Mouse (Mus musculus): ENCODE measurements around the gene Gm21981. TPM values are rescaled to one million over a fixed set of nuclear protein-coding genes. Genes with fewer than 3 reads are reported as not detected.

The Gm21981 gene
- polyA plus RNA-seq (2014; fragmentation: Nextera tagmentation; extraction: Ambion mirVana), result 2.0 and 7.7 TPM in 2 replicates

DNA sequence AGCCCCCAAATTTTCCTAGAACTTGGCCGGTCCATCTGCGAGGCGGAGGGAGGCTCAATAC lies at the start of gene Gm21981:
TSS of gene Gm21981 (minus strand) at position 14 of the 61 bp plus-strand sequence.
- Histone ChIP-seq H3K4me1 (ENCODE audit: control insufficient read depth, insufficient read depth, low read length) (peaks cover 8% of the 10 kb centered on the region), H3K27ac (ENCODE audit: low read depth, low read length) (peak within 1 kb of the TSS; percentile 69), H3K4me3 (ENCODE audit: low read depth, low read length) (peak within 1 kb of the TSS; percentile 61), H3K36me3 (ENCODE audit: control insufficient read depth, insufficient read depth, low read length) (no peaks in the 10 kb centered on the region), H3K9me3 (ENCODE audit: control insufficient read depth, low read length) (no peaks in the 10 kb centered on the region), H3K4me2 (ENCODE audit: low read depth, low read length) (peak within 1 kb of the TSS; percentile 78), H3K9ac (replicated peaks; ENCODE audit: low read depth, low read length) (peak within 1 kb of the TSS; percentile 83), H3K27me3 (ENCODE audit: control insufficient read depth, insufficient read depth, low read length) (no peaks in the 10 kb centered on the region)
- ATAC-seq (ENCODE audit: low read depth), result no peak
- 0% methylated on average over 3 of the region's 3 CpGs for WGBS

DNA sequence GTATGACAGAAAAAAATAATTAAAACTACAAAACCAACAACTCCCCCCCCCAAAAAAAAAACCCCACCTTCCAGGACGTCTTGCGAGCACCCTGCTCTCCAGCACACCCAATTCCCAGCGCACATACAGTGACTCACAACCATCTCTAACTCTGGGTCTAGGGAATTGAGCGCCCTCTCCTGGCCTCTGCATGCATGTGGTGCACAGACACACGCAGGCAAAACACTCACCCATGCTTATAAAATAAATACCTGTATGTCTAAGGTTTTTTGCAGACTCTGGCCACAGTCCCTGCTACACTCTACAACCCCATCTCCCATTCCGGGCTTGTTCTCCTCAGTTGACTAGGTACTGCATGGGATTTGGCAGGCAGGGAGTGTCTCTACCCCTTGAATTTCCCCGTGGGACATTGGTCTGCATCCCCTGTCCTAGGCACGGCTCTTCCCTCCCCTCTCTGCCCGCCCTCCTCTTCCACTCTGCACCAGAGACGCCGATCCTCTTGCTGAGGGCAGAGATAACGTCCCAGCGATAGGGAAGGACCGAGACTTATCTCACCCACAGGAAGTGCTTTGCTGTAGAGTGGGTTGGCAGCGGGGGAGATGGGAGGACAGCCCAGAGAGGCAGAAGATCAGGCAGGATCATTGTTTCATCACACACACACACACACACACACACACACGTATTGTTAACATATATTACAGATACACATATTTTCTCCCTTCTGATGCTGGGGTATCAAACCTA lies 48.9 kb upstream of the Gm21981 start:
- Histone ChIP-seq H3K4me1 (ENCODE audit: control insufficient read depth, insufficient read depth, low read length) (peaks cover 6% of the 10 kb centered on the region; the same call in 1 of the 2 replicates), H3K9me3 (ENCODE audit: control insufficient read depth, low read length) (no peaks in the 10 kb centered on the region; the same call in 1 of the 2 replicates), H3K9ac (replicated peaks; ENCODE audit: low read depth, low read length) (no peak overlapping the region), H3K27ac (ENCODE audit: low read depth, low read length) (no peak overlapping the region), H3K36me3 (ENCODE audit: control insufficient read depth, insufficient read depth, low read length) (no peaks in the 10 kb centered on the region), H3K4me2 (ENCODE audit: low read depth, low read length) (no peak overlapping the region), H3K4me3 (ENCODE audit: low read depth, low read length) (no peak overlapping the region), H3K27me3 (ENCODE audit: control insufficient read depth, insufficient read depth, low read length) (peaks cover 6% of the 10 kb centered on the region; the same call in 1 of the 2 replicates)
- 47% methylated on average over 16 of the region's 16 CpGs for WGBS
- no peak for ATAC-seq (ENCODE audit: low read depth)

DNA sequence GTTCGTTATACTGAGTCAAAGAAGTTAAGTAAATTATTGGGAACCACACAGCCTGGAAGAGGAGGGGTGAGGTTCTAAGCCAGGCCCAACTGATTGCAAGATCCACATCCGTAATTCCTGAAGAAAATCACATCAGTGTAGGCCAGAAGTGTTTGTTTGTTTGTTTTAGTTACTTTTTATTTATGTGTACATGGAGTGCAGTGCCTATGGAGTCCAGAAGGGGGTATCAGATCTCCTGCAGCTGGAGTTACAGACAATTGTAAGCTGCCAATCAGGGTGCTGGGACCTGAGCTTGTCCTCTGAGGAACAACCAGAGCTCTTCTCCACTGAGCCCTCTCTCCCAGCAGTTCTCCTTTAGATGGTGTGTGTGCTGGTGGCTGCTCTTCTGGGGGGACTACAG lies 45.9 kb upstream of the Gm21981 start:
- Histone ChIP-seq H3K4me3 (ENCODE audit: low read depth, low read length) (no peak overlapping the region), H3K4me1 (ENCODE audit: control insufficient read depth, insufficient read depth, low read length) (peaks cover 14% of the 10 kb centered on the region; the same call in 1 of the 2 replicates), H3K9ac (replicated peaks; ENCODE audit: low read depth, low read length) (no peak overlapping the region), H3K36me3 (ENCODE audit: control insufficient read depth, insufficient read depth, low read length) (no peaks in the 10 kb centered on the region), H3K4me2 (ENCODE audit: low read depth, low read length) (no peak overlapping the region), H3K27ac (ENCODE audit: low read depth, low read length) (no peak overlapping the region), H3K27me3 (ENCODE audit: control insufficient read depth, insufficient read depth, low read length) (peaks cover 15% of the 10 kb centered on the region; the same call in 1 of the 2 replicates), H3K9me3 (ENCODE audit: control insufficient read depth, low read length) (no peaks in the 10 kb centered on the region; the same call in 1 of the 2 replicates)
- no peak for ATAC-seq (ENCODE audit: low read depth)
- 51% methylated on average over 2 of the region's 2 CpGs for WGBS

DNA sequence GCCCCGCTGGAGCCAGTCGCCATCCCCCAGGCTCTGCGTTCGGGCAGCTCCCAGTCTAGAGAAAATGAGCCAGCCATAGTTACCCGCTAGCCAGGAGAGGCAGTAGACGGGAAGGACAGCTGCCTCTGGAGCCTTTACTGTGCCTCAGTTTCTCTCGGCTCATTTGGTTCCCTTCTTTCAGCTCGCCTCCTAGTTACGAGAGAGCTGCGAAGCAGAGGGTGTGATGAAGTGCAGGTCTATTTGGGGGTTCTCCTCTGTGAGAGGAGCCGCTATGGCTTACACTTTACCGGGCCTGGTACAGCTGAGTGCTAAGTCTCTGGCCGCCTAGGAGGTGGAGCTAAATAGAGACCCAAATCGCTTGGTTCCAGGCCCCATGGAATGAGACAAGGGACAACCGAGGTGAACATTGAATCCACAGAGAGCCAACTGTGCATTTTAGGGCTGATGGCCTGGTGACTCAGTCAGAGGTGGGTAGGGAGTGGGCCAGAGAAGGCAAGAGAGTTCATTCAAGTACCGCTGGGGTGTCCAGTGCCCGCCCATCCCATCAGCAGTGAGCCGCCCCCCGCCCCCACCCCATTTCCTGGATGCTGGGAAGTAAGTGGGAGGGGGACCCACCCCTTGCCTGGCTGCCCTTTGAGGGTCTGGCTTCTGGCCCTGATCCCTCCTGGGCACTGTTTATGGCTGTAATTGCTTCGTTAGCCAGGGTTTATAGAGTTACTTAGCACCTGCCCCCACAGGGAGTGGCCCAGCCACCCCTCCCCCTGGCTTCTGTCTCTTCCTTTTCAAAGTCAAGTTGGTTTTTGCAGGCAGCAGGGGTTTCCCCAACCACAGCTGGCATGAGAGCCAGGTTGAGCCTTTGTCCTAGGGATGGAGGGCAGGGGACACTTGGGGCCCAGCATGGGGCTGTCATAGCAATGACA lies 44.9 kb upstream of the Gm21981 start:
- peaks cover 14% of the 10 kb centered on the region; the same call in 1 of the 2 replicates for H3K4me1 ChIP-seq (ENCODE audit: control insufficient read depth, insufficient read depth, low read length)
- peak overlapping the region; percentile 89 for H3K4me2 ChIP-seq (ENCODE audit: low read depth, low read length)
- no peaks in the 10 kb centered on the region for H3K36me3 ChIP-seq (ENCODE audit: control insufficient read depth, insufficient read depth, low read length)
- no peaks in the 10 kb centered on the region for H3K9me3 ChIP-seq (ENCODE audit: control insufficient read depth, low read length)
- peaks cover 15% of the 10 kb centered on the region; the same call in 1 of the 2 replicates for H3K27me3 ChIP-seq (ENCODE audit: control insufficient read depth, insufficient read depth, low read length)
- peak overlapping the region; percentile 44 for H3K4me3 ChIP-seq (ENCODE audit: low read depth, low read length)
- no peak for ATAC-seq (ENCODE audit: low read depth)
- no peak overlapping the region for H3K27ac ChIP-seq (ENCODE audit: low read depth, low read length)
- WGBS, result 3% methylated on average over 20 of the region's 20 CpGs
- H3K9ac ChIP-seq (replicated peaks; ENCODE audit: low read depth, low read length), result no peak overlapping the region

DNA sequence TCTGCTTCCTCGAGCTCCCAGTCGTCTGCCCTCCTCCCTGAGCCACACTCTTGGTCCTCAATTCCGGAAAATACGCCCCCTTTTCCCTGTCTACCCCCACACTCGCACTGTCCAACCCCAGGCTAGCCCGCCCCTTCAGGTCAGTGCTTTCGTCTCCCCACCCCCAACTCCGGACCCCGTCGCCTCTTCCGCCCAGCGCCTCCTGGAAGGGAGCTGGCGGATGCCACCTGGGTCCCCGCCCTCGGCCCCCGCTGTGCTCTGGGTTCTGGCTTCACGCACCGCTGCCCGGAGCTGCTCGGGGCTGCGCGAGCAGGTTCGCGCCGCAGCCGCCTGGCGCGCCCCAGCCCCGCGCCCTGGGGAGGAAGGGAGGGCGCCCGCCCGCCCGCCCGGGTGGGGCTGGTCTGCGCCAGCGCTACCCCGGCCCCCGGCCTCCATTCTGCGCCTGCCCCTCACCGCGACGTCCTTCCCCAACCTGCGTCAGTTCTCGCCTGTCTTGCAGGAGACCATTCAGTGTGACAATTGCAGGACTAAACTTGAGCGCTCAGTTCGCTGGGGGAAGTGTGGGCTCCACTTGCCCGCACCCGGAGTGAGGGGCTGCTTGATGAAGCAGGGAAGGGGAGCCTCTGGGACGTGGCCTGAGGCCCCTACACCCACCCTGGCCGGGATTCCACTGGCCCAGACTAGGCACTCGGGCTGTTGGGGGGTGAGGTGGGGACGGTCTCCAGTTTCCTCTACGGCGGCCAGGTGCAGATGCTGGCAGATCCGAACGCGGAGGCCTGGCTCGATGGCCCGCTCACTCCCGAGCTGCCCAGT lies 44.0 kb upstream of the Gm21981 start:
- WGBS, result 1% methylated on average over 52 of the region's 61 CpGs
- peak; percentile 39 for ATAC-seq (ENCODE audit: low read depth)
- H3K9ac ChIP-seq (replicated peaks; ENCODE audit: low read depth, low read length), result peak overlapping the region; percentile 53; the same call in 1 of the 2 replicates
- H3K27ac ChIP-seq (ENCODE audit: low read depth, low read length), result no peak overlapping the region
- H3K27me3 ChIP-seq (ENCODE audit: control insufficient read depth, insufficient read depth, low read length), result peaks cover 15% of the 10 kb centered on the region; the same call in 1 of the 2 replicates
- H3K9me3 ChIP-seq (ENCODE audit: control insufficient read depth, low read length), result no peaks in the 10 kb centered on the region
- peak overlapping the region; percentile 44 for H3K4me3 ChIP-seq (ENCODE audit: low read depth, low read length)
- H3K36me3 ChIP-seq (ENCODE audit: control insufficient read depth, insufficient read depth, low read length), result no peaks in the 10 kb centered on the region
- H3K4me2 ChIP-seq (ENCODE audit: low read depth, low read length), result peak overlapping the region; percentile 89
- H3K4me1 ChIP-seq (ENCODE audit: control insufficient read depth, insufficient read depth, low read length), result peaks cover 14% of the 10 kb centered on the region; the same call in 1 of the 2 replicates

DNA sequence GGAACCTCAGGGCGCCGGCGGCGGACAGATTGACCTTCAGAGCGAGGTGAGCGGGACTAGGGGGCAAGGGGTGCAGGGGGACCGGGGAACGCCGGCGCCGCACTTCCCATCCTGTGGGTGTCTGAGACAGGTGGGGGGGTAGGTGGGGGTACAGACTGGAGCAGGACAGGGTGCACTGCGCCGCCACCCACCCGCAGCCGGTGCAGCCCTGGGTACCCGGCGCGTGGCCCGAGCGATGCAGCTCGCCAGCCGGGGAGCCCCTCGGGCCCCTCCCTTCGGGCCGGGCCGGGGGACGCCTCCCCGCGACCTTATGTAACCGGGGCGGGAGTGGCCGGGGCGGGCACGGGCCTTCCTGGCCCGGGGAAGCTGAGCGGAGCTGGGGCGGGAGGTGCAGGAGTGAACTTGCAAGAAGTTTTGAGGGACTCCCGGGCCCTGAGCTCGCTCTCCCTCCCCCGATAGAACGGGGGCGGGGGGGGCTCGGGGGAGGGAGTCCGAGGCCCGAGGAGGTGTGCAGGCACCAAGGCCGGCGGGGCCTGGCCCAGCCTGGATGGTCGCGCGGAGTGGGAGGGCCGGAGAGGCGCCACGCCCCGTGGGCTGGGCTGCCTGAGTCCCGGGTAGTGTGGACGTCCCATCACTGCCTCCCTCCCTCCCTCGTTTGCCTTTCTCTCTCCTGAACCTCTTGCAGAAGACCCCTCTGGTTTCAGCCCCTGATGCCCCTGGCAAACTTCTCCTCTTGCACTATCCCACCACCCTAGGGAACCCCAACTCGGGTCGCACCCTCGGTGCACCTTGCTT lies 43.2 kb upstream of the Gm21981 start:
- no peaks in the 10 kb centered on the region for H3K36me3 ChIP-seq (ENCODE audit: control insufficient read depth, insufficient read depth, low read length)
- WGBS, result 1% methylated on average over 39 of the region's 60 CpGs
- no peaks in the 10 kb centered on the region for H3K9me3 ChIP-seq (ENCODE audit: control insufficient read depth, low read length)
- peaks cover 15% of the 10 kb centered on the region; the same call in 1 of the 2 replicates for H3K27me3 ChIP-seq (ENCODE audit: control insufficient read depth, insufficient read depth, low read length)
- H3K27ac ChIP-seq (ENCODE audit: low read depth, low read length), result no peak overlapping the region
- peak overlapping the region; percentile 53 for H3K9ac ChIP-seq (replicated peaks; ENCODE audit: low read depth, low read length)
- H3K4me2 ChIP-seq (ENCODE audit: low read depth, low read length), result peak overlapping the region; percentile 89
- peak; percentile 74 for ATAC-seq (ENCODE audit: low read depth)
- peak overlapping the region; percentile 44 for H3K4me3 ChIP-seq (ENCODE audit: low read depth, low read length)
- peaks cover 14% of the 10 kb centered on the region; the same call in 1 of the 2 replicates for H3K4me1 ChIP-seq (ENCODE audit: control insufficient read depth, insufficient read depth, low read length)

DNA sequence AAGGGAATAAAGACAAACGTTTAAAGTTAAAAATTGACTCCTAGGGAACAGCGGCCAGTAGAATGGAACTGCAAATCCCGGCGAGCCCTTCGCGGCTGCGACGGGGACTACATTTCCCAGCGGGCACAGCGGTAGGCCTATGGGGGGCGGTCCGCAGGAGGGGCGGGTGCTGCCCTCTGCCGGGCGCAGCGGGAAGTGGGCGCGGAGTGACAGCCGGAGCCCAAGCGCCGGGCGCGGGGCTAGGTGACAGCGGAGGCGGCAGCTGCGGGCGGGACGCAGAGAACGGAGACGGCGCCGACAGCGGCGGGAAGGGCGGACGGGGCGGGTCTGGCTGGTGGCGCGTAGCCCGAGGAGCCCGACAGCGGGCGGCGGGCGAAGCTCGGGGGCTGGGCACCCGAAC lies 42.6 kb upstream of the Gm21981 start, which contains the start of gene Tfeb:
TSS of gene Tfeb (plus strand) at position 175 of the 400 bp plus-strand sequence.
- H3K36me3 ChIP-seq (ENCODE audit: control insufficient read depth, insufficient read depth, low read length), result no peaks in the 10 kb centered on the region
- H3K9ac ChIP-seq (replicated peaks; ENCODE audit: low read depth, low read length), result peak within 1 kb of the TSS; percentile 53
- WGBS, result under 1% methylated on average over 41 of the region's 47 CpGs
- peaks cover 14% of the 10 kb centered on the region; the same call in 1 of the 2 replicates for H3K4me1 ChIP-seq (ENCODE audit: control insufficient read depth, insufficient read depth, low read length)
- no peak within 1 kb of the TSS for H3K27ac ChIP-seq (ENCODE audit: low read depth, low read length)
- no peaks in the 10 kb centered on the region for H3K9me3 ChIP-seq (ENCODE audit: control insufficient read depth, low read length)
- H3K4me3 ChIP-seq (ENCODE audit: low read depth, low read length), result peak within 1 kb of the TSS; percentile 44
- ATAC-seq (ENCODE audit: low read depth), result peak; percentile 81
- H3K4me2 ChIP-seq (ENCODE audit: low read depth, low read length), result peak within 1 kb of the TSS; percentile 89
- H3K27me3 ChIP-seq (ENCODE audit: control insufficient read depth, insufficient read depth, low read length), result peaks cover 15% of the 10 kb centered on the region; the same call in 1 of the 2 replicates

DNA sequence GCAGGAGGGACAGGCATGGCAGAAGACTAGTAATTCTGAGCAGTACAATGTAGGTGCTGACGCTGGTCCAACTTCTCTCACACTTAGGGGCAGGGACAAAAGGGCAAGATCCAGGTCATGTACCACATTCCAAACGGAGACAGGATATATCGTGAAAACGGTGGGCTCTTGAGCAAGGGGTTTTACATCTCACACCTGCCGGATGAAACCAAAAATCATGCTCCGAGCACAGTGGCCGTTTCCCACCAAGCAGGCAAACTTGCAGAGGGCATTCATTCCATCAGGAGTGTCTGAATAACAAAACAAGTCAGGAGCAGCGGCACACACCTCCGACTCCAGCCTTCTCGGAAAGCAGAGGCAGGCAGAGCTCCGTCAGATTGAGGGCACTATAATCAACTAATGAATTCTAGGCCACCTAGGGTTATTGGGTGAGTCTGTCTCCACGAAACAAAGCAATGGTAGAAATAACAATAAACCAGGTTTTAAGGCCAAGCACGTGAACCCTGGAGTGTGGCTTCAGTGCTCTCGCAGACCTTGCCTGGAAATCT lies 41.4 kb upstream of the Gm21981 start:
- no peaks in the 10 kb centered on the region for H3K36me3 ChIP-seq (ENCODE audit: control insufficient read depth, insufficient read depth, low read length)
- peaks cover 15% of the 10 kb centered on the region; the same call in 1 of the 2 replicates for H3K27me3 ChIP-seq (ENCODE audit: control insufficient read depth, insufficient read depth, low read length)
- H3K9me3 ChIP-seq (ENCODE audit: control insufficient read depth, low read length), result no peaks in the 10 kb centered on the region
- no peak overlapping the region for H3K27ac ChIP-seq (ENCODE audit: low read depth, low read length)
- no peak overlapping the region for H3K4me2 ChIP-seq (ENCODE audit: low read depth, low read length)
- H3K4me1 ChIP-seq (ENCODE audit: control insufficient read depth, insufficient read depth, low read length), result peaks cover 14% of the 10 kb centered on the region; the same call in 1 of the 2 replicates
- no peak for ATAC-seq (ENCODE audit: low read depth)
- no peak overlapping the region for H3K4me3 ChIP-seq (ENCODE audit: low read depth, low read length)
- WGBS, result 70% methylated on average over 14 of the region's 14 CpGs
- H3K9ac ChIP-seq (replicated peaks; ENCODE audit: low read depth, low read length), result no peak overlapping the region
